Mouse (Mus musculus): ENCODE data around the gene Hagh. TPM values are rescaled to one million over a fixed set of nuclear protein-coding genes. Genes with fewer than 3 reads are reported as not detected.

The Hagh gene
- polyA plus RNA-seq, 1 experiment from 2014 or later = 56.7 TPM

- H3K4me1 ChIP-seq (replicated peaks) = peaks cover 47% of the 10 kb centered on the region
- H3K27ac ChIP-seq = peak within 1 kb of the TSS; percentile 91
- H3K4me2 ChIP-seq = peak within 1 kb of the TSS; percentile 94
- whole genome bisulfite sequencing = 2% methylated on average over 49 of the region's 50 CpGs
- peak within 1 kb of the TSS; percentile 91 for H3K9ac ChIP-seq
- H3K9me3 ChIP-seq (replicated peaks) = no peaks in the 10 kb centered on the region
- peak within 1 kb of the TSS; percentile 81 for H3K4me3 ChIP-seq
- peaks cover 60% of the 10 kb centered on the region for H3K36me3 ChIP-seq
- H3K27me3 ChIP-seq = no peaks in the 10 kb centered on the region
- peak; percentile 44 for ATAC-seq (replicated peaks; ENCODE audit: insufficient number of reproducible peaks, insufficient read depth, low FRiP score, low read depth)
Observed at GRCm38 (mm10) chr17:24896241-24896992, 56.5 kb downstream of the Hagh start, which contains the start of gene Nme3. Nme3 (plus strand) TSS chr17:24896500.

GRCm38 (mm10) chr17:24896993-24897269, 57.0 kb downstream of the Hagh start:
- H3K4me3 ChIP-seq = peak overlapping the region; percentile 81
- peak overlapping the region; percentile 91 for H3K9ac ChIP-seq
- WGBS = 34% methylated on average over 11 of the region's 11 CpGs
- peak overlapping the region; percentile 91; the same call in 1 of the 2 replicates for H3K27ac ChIP-seq
- H3K36me3 ChIP-seq = peaks cover 60% of the 10 kb centered on the region
- H3K27me3 ChIP-seq = no peaks in the 10 kb centered on the region
- no peaks in the 10 kb centered on the region for H3K9me3 ChIP-seq (replicated peaks)
- H3K4me2 ChIP-seq = peak overlapping the region; percentile 94
- ATAC-seq (replicated peaks; ENCODE audit: insufficient number of reproducible peaks, insufficient read depth, low FRiP score, low read depth) = no peak
- peaks cover 47% of the 10 kb centered on the region for H3K4me1 ChIP-seq (replicated peaks)

DNA sequence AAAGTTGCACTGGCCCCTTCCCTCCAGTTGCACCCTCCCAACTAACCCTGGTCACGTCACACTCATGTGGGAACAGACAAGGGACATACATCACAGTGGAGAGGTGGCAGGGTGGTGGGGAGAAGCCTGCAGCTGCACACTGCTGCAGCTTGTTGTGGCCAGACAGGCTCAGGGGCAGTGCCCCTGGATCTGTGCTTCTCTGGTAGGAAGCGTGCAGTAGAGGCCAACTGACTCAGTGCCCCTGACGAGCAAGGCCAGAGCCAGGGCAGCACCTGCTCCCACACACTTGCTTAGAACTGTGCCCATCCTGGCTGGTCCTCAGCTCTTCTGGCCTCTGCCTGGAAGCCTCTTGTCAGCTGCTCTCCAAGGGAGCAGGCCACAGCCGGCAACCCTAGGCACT, 57.7 kb downstream of the Hagh start:
- peaks cover 60% of the 10 kb centered on the region for H3K36me3 ChIP-seq
- ATAC-seq (replicated peaks; ENCODE audit: insufficient number of reproducible peaks, insufficient read depth, low FRiP score, low read depth) = no peak
- peaks cover 47% of the 10 kb centered on the region for H3K4me1 ChIP-seq (replicated peaks)
- H3K27me3 ChIP-seq = no peaks in the 10 kb centered on the region
- no peaks in the 10 kb centered on the region for H3K9me3 ChIP-seq (replicated peaks)
- no peak overlapping the region for H3K27ac ChIP-seq
- H3K9ac ChIP-seq = no peak overlapping the region
- 71% methylated on average over 4 of the region's 4 CpGs for WGBS
- H3K4me3 ChIP-seq = peak overlapping the region; percentile 81
- H3K4me2 ChIP-seq = peak overlapping the region; percentile 94; the same call in 1 of the 2 replicates

GRCm38 (mm10) chr17:24898041-24898854, 58.3 kb downstream of the Hagh start:
- Histone ChIP-seq H3K36me3 (peaks cover 60% of the 10 kb centered on the region), H3K27ac (peak overlapping the region; percentile 57), H3K9ac (peak overlapping the region; percentile 12; the same call in 1 of the 2 replicates), H3K4me2 (no peak overlapping the region), H3K27me3 (no peaks in the 10 kb centered on the region), H3K4me3 (peak overlapping the region; percentile 81; the same call in 1 of the 2 replicates), H3K9me3 (replicated peaks) (no peaks in the 10 kb centered on the region), H3K4me1 (replicated peaks) (peaks cover 47% of the 10 kb centered on the region)
- WGBS = 85% methylated on average over 4 of the region's 4 CpGs
- ATAC-seq (replicated peaks; ENCODE audit: insufficient number of reproducible peaks, insufficient read depth, low FRiP score, low read depth) = no peak

- WGBS = 61% methylated on average over 5 of the region's 5 CpGs
- Histone ChIP-seq H3K4me3 (no peak overlapping the region), H3K4me2 (no peak overlapping the region), H3K36me3 (peaks cover 68% of the 10 kb centered on the region), H3K9ac (0 out of 2 replicates have a peak overlapping the region, but pooled peaks have one; percentile 12), H3K27me3 (no peaks in the 10 kb centered on the region), H3K27ac (peak overlapping the region; percentile 57), H3K9me3 (replicated peaks) (no peaks in the 10 kb centered on the region), H3K4me1 (replicated peaks) (peaks cover 40% of the 10 kb centered on the region)
- ATAC-seq (replicated peaks; ENCODE audit: insufficient number of reproducible peaks, insufficient read depth, low FRiP score, low read depth) = peak; percentile 15
Observed at GRCm38 (mm10) chr17:24899153-24899552, 59.2 kb downstream of the Hagh start.

GRCm38 (mm10) chr17:24900014-24900413, 60.1 kb downstream of the Hagh start:
- Histone ChIP-seq H3K9me3 (replicated peaks) (no peaks in the 10 kb centered on the region), H3K4me2 (no peak overlapping the region), H3K27ac (no peak overlapping the region), H3K27me3 (no peaks in the 10 kb centered on the region), H3K4me3 (no peak overlapping the region), H3K9ac (no peak overlapping the region), H3K36me3 (peaks cover 77% of the 10 kb centered on the region), H3K4me1 (replicated peaks) (peaks cover 37% of the 10 kb centered on the region)
- 90% methylated on average over 6 of the region's 6 CpGs for WGBS
- no peak for ATAC-seq (replicated peaks; ENCODE audit: insufficient number of reproducible peaks, insufficient read depth, low FRiP score, low read depth)

DNA sequence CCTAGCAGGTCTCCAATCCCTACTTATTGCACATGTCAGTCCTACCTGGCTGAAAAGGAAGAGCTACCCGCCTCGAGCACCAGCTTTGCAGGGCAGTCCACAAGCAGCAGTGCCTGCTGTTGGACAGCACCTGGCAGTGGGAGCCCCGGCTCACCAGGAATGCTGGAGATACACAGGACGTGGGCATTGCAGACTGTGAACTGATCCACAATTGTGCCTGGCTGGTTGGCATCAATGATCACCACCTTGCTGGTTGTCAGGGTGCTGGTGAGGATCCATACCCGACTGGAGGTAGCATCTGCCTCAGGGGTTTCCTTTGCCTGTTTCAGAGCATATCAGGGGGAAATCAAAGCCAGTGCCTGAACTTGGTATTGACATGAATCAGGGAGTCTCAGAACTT, 62.2 kb downstream of the Hagh start:
- Histone ChIP-seq H3K4me2 (no peak overlapping the region), H3K27me3 (no peaks in the 10 kb centered on the region), H3K4me1 (replicated peaks) (peaks cover 19% of the 10 kb centered on the region), H3K4me3 (no peak overlapping the region), H3K9ac (no peak overlapping the region), H3K36me3 (peaks cover 98% of the 10 kb centered on the region), H3K27ac (no peak overlapping the region), H3K9me3 (replicated peaks) (no peaks in the 10 kb centered on the region)
- WGBS = 89% methylated on average over 5 of the region's 5 CpGs
- ATAC-seq (replicated peaks; ENCODE audit: insufficient number of reproducible peaks, insufficient read depth, low FRiP score, low read depth) = no peak

GRCm38 (mm10) chr17:24902671-24903474, 62.9 kb downstream of the Hagh start:
- no peak for ATAC-seq (replicated peaks; ENCODE audit: insufficient number of reproducible peaks, insufficient read depth, low FRiP score, low read depth)
- no peak overlapping the region for H3K4me2 ChIP-seq

DNA sequence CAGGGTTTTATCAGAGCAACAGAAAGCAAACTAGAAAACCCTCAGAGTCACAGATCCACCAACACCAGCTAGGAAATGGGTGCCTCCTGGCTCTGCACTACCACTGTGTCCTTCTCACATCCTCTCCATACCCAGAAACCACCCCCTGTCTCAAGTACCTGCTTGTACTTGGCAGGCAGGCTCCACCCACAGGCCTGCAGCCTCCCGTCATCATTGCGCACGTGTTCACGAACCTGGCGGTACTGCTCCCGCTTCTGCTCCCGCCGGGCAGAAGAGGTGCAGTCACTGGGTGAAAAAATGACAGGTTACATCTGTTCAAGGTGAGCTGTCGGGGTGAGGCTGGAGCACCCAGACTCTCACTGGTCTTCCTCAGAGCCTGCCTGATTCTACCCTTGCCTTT, 63.8 kb downstream of the Hagh start:
- Histone ChIP-seq H3K9ac (no peak overlapping the region), H3K27ac (no peak overlapping the region), H3K4me2 (no peak overlapping the region), H3K27me3 (no peaks in the 10 kb centered on the region), H3K9me3 (replicated peaks) (no peaks in the 10 kb centered on the region), H3K4me1 (replicated peaks) (peaks cover 5% of the 10 kb centered on the region), H3K36me3 (peaks cover 99% of the 10 kb centered on the region), H3K4me3 (no peak overlapping the region)
- 85% methylated on average over 9 of the region's 9 CpGs for WGBS
- ATAC-seq (replicated peaks; ENCODE audit: insufficient number of reproducible peaks, insufficient read depth, low FRiP score, low read depth) = no peak

More at GRCm38 (mm10) chr17:24902671-24903474, 62.9 kb downstream of the Hagh start:
- 69% methylated on average over 9 of the region's 9 CpGs for WGBS
- Histone ChIP-seq H3K4me3 (no peak overlapping the region), H3K9ac (no peak overlapping the region), H3K27ac (no peak overlapping the region), H3K9me3 (replicated peaks) (no peaks in the 10 kb centered on the region), H3K4me1 (replicated peaks) (peaks cover 12% of the 10 kb centered on the region), H3K36me3 (peaks cover 99% of the 10 kb centered on the region), H3K27me3 (no peaks in the 10 kb centered on the region)

- Histone ChIP-seq H3K4me2 (no peak overlapping the region), H3K27ac (no peak overlapping the region), H3K27me3 (no peaks in the 10 kb centered on the region), H3K4me1 (replicated peaks) (no peaks in the 10 kb centered on the region), H3K36me3 (peaks cover 98% of the 10 kb centered on the region), H3K9me3 (replicated peaks) (no peaks in the 10 kb centered on the region), H3K9ac (no peak overlapping the region), H3K4me3 (no peak overlapping the region)
- no peak for ATAC-seq (replicated peaks; ENCODE audit: insufficient number of reproducible peaks, insufficient read depth, low FRiP score, low read depth)
- WGBS = 88% methylated on average over 2 of the region's 2 CpGs
Observed at GRCm38 (mm10) chr17:24907591-24907990, 67.6 kb downstream of the Hagh start.

DNA sequence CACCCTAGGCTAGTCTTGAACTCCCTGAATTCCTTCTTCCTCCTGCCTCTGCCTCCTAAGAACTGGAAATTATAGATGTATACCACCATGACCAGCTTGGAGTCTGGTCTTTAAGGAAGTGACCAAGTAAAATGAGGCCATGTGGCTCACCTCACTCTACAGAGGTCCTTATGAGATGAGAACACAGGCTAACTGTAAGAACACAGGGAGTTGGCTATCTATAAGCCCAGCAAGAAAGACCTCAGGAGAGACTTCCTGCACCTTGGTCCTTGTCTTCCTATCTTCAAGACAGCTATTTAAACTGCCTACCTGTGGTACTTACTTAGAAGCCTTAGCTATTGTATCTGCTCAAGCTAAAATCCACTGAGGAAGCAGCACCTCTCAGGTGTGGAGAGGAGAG, 74.0 kb downstream of the Hagh start:
- no peak for ATAC-seq (replicated peaks; ENCODE audit: insufficient number of reproducible peaks, insufficient read depth, low FRiP score, low read depth)
- H3K9ac ChIP-seq = no peak overlapping the region
- H3K4me3 ChIP-seq = no peak overlapping the region
- H3K4me1 ChIP-seq (replicated peaks) = no peaks in the 10 kb centered on the region
- H3K36me3 ChIP-seq = peaks cover 97% of the 10 kb centered on the region
- no peak overlapping the region for H3K4me2 ChIP-seq
- no peaks in the 10 kb centered on the region for H3K27me3 ChIP-seq
- H3K9me3 ChIP-seq (replicated peaks) = no peaks in the 10 kb centered on the region
- H3K27ac ChIP-seq = no peak overlapping the region

Measured in heart, embryonic 15.5 days (tissue).